Mouse (Mus musculus) embryonic fibroblast, embryonic 13.5 days (primary cell): Measurements from ENCODE around the gene Foxn3.

ENCODE experiments used
- CTCF ChIP-seq: IDR thresholded peaks from 2 replicates; pipeline ENCODE4 v1.5.1; 2011; ENCODE audit warnings: mild to moderate bottlenecking, control low read depth, low read length, moderate library complexity, borderline replicate concordance; ENCODE audit not compliant: insufficient read depth
- POLR2A ChIP-seq: IDR thresholded peaks from 2 replicates; pipeline ENCODE4 v1.6.1; 2011; ENCODE audit warnings: low read depth, mild to moderate bottlenecking, control low read depth, low read length, moderate library complexity

DNA sequence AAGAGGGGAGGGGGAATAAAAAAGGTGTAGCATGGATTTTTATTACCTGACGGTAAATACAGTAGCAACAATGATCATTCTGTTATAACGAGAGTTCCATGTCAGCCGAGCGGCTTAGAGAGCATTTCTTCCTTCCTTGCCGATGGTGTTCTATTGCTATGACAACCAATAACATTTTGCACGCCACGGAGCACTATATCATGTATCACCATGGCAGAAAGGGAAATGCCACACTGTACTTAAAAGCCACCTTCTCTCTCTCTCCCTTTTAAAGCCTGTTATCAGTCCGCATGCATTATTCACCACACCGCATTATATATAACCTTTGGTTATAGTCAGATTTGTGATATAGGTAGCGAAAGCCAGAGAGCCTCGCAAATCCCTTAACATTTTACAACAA, 323.6 kb downstream of the Foxn3 start:
- TF ChIP-seq CTCF (no peak), POLR2A (no peak)
